Mouse (Mus musculus): ENCODE measurements around the gene Senp1. TPM values are rescaled to one million over a fixed set of nuclear protein-coding genes. Genes with fewer than 3 reads are reported as not detected.

Gene Senp1
- polyA plus RNA-seq, 1 experiment, result 43.6 TPM

GRCm38 (mm10) chr15:98048918-98049700, 44.4 kb downstream of the Senp1 start:
- peaks cover 86% of the 10 kb centered on the region for H3K36me3 ChIP-seq (ENCODE audit: control insufficient read depth, insufficient read depth, low read length)
- no peak overlapping the region for H3K27ac ChIP-seq (ENCODE audit: control insufficient read depth, insufficient read depth, low read length)
- TF ChIP-seq CTCF (IDR thresholded peaks at IDR 0.05; ENCODE audit: borderline replicate concordance, control insufficient read depth, extremely low read depth, insufficient read depth, low read length, poor library complexity) (no peak), POLR2A (IDR thresholded peaks at IDR 0.05; ENCODE audit: control insufficient read depth, extremely low read depth, insufficient read depth, low read length, poor library complexity) (no peak)
- no peaks in the 10 kb centered on the region for H3K4me1 ChIP-seq (replicated peaks; ENCODE audit: control insufficient read depth, insufficient read depth, low read length)
- H3K27me3 ChIP-seq (ENCODE audit: control insufficient read depth, insufficient read depth, low read length), result no peaks in the 10 kb centered on the region
- WGBS, result 95% methylated on average over 13 of the region's 13 CpGs
- no peak overlapping the region for H3K4me3 ChIP-seq (ENCODE audit: control insufficient read depth, insufficient read depth, low read length)
- no peak for DNase-seq

GRCm38 (mm10) chr15:98044387-98044786, 49.2 kb downstream of the Senp1 start:
- 98% methylated on average over 5 of the region's 5 CpGs for WGBS
- Histone ChIP-seq H3K4me1 (replicated peaks; ENCODE audit: control insufficient read depth, insufficient read depth, low read length) (no peaks in the 10 kb centered on the region), H3K27ac (ENCODE audit: control insufficient read depth, insufficient read depth, low read length) (no peak overlapping the region), H3K36me3 (ENCODE audit: control insufficient read depth, insufficient read depth, low read length) (peaks cover 99% of the 10 kb centered on the region), H3K27me3 (ENCODE audit: control insufficient read depth, insufficient read depth, low read length) (no peaks in the 10 kb centered on the region), H3K4me3 (ENCODE audit: control insufficient read depth, insufficient read depth, low read length) (no peak overlapping the region)
- TF ChIP-seq CTCF (IDR thresholded peaks at IDR 0.05; ENCODE audit: borderline replicate concordance, control insufficient read depth, extremely low read depth, insufficient read depth, low read length, poor library complexity) (no peak), POLR2A (IDR thresholded peaks at IDR 0.05; ENCODE audit: control insufficient read depth, extremely low read depth, insufficient read depth, low read length, poor library complexity) (no peak)
- no peak for DNase-seq

DNA sequence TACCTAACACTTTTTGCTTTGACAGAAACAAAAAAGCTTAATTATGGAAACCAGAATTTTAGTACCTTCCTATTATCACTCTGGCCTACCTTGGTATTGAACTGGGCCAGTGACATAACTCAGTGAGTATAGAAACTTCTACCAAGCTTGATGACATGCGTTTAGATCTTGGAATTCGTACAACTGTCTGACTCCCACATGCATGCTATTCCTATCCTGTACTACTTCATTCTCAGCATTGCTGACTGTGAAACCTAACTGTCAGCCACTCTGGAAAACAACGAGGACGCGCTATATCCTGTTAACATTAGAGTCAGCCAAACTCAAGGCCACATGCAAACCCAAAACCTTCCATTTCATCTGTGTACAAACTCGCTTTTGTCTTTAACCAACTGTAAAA, 49.6 kb downstream of the Senp1 start:
- DNase-seq, result no peak
- WGBS, result 95% methylated on average over 6 of the region's 6 CpGs
- no peak for TF ChIP-seq POLR2A (IDR thresholded peaks at IDR 0.05; ENCODE audit: control insufficient read depth, extremely low read depth, insufficient read depth, low read length, poor library complexity)
- TF ChIP-seq CTCF (IDR thresholded peaks at IDR 0.05; ENCODE audit: borderline replicate concordance, control insufficient read depth, extremely low read depth, insufficient read depth, low read length, poor library complexity), result no peak
- Histone ChIP-seq H3K4me3 (ENCODE audit: control insufficient read depth, insufficient read depth, low read length) (no peak overlapping the region), H3K27me3 (ENCODE audit: control insufficient read depth, insufficient read depth, low read length) (no peaks in the 10 kb centered on the region), H3K4me1 (replicated peaks; ENCODE audit: control insufficient read depth, insufficient read depth, low read length) (no peaks in the 10 kb centered on the region), H3K36me3 (ENCODE audit: control insufficient read depth, insufficient read depth, low read length) (peaks cover 99% of the 10 kb centered on the region), H3K27ac (ENCODE audit: control insufficient read depth, insufficient read depth, low read length) (no peak overlapping the region)

DNA sequence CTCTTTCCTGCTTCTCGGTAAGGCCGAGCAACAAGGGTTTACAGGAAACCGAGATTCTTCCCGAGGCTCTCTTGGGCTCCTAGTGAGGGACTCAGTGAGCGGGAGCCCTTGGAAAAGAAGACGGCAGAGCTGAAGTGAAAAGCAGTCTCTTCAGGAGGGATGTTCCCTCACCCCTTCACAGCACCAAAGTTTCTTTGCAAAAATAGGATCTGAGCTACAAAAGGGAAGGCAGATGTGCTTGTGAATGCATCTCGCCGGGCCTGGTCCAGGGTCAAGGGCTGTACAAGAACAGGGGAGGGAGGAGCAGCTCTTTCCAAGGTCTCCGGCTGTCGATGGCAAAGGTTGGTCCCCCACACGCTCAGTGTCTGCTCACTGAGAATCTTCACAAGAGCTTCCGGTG, 51.0 kb downstream of the Senp1 start:
- 95% methylated on average over 12 of the region's 12 CpGs for WGBS

GRCm38 (mm10) chr15:98039682-98040081, 53.9 kb downstream of the Senp1 start:
- H3K4me3 ChIP-seq (ENCODE audit: control insufficient read depth, insufficient read depth, low read length), result no peak overlapping the region
- WGBS, result 96% methylated on average over 10 of the region's 10 CpGs
- H3K4me1 ChIP-seq (replicated peaks; ENCODE audit: control insufficient read depth, insufficient read depth, low read length), result no peaks in the 10 kb centered on the region
- no peak for DNase-seq
- TF ChIP-seq CTCF (IDR thresholded peaks at IDR 0.05; ENCODE audit: borderline replicate concordance, control insufficient read depth, extremely low read depth, insufficient read depth, low read length, poor library complexity), result no peak
- TF ChIP-seq POLR2A (IDR thresholded peaks at IDR 0.05; ENCODE audit: control insufficient read depth, extremely low read depth, insufficient read depth, low read length, poor library complexity), result no peak
- H3K27ac ChIP-seq (ENCODE audit: control insufficient read depth, insufficient read depth, low read length), result no peak overlapping the region
- peaks cover 73% of the 10 kb centered on the region for H3K36me3 ChIP-seq (ENCODE audit: control insufficient read depth, insufficient read depth, low read length)
- no peaks in the 10 kb centered on the region for H3K27me3 ChIP-seq (ENCODE audit: control insufficient read depth, insufficient read depth, low read length)

More for the DNA sequence above, 51.0 kb downstream of the Senp1 start:
- H3K4me1 ChIP-seq (replicated peaks; ENCODE audit: control insufficient read depth, insufficient read depth, low read length), result no peaks in the 10 kb centered on the region
- peaks cover 92% of the 10 kb centered on the region for H3K36me3 ChIP-seq (ENCODE audit: control insufficient read depth, insufficient read depth, low read length)
- no peak overlapping the region for H3K27ac ChIP-seq (ENCODE audit: control insufficient read depth, insufficient read depth, low read length)
- H3K4me3 ChIP-seq (ENCODE audit: control insufficient read depth, insufficient read depth, low read length), result no peak overlapping the region
- H3K27me3 ChIP-seq (ENCODE audit: control insufficient read depth, insufficient read depth, low read length), result no peaks in the 10 kb centered on the region
- DNase-seq, result no peak
- TF ChIP-seq CTCF (IDR thresholded peaks at IDR 0.05; ENCODE audit: borderline replicate concordance, control insufficient read depth, extremely low read depth, insufficient read depth, low read length, poor library complexity) (no peak), POLR2A (IDR thresholded peaks at IDR 0.05; ENCODE audit: control insufficient read depth, extremely low read depth, insufficient read depth, low read length, poor library complexity) (no peak)

DNA sequence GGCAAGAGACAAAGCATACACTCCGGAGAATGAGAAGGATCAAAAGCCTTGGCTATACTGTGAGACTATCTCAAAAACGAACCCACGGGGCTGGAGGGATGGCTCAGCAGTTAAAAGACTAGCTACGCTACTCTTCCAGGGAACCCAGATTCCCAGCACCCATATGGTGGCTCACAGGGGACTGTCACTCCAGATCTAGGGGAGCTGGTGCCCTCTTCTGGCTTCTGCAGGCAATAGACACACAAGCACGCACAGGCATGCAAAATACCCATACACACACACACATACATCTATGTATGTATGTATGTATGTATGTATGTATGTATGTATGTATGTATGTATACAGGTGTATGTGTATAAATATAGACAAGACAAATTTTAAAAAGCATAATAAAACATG, 57.0 kb downstream of the Senp1 start:
- 97% methylated on average over 5 of the region's 5 CpGs for WGBS
- no peak for DNase-seq
- peaks cover 42% of the 10 kb centered on the region for H3K36me3 ChIP-seq (ENCODE audit: control insufficient read depth, insufficient read depth, low read length)
- H3K27me3 ChIP-seq (ENCODE audit: control insufficient read depth, insufficient read depth, low read length), result no peaks in the 10 kb centered on the region
- no peak overlapping the region for H3K27ac ChIP-seq (ENCODE audit: control insufficient read depth, insufficient read depth, low read length)
- no peak overlapping the region for H3K4me3 ChIP-seq (ENCODE audit: control insufficient read depth, insufficient read depth, low read length)
- TF ChIP-seq CTCF (IDR thresholded peaks at IDR 0.05; ENCODE audit: borderline replicate concordance, control insufficient read depth, extremely low read depth, insufficient read depth, low read length, poor library complexity) (no peak), POLR2A (IDR thresholded peaks at IDR 0.05; ENCODE audit: control insufficient read depth, extremely low read depth, insufficient read depth, low read length, poor library complexity) (no peak)
- no peaks in the 10 kb centered on the region for H3K4me1 ChIP-seq (replicated peaks; ENCODE audit: control insufficient read depth, insufficient read depth, low read length)

Measured in thymus, adult 2 months (tissue).